Mouse (Mus musculus) small intestine, adult 2 months (tissue): ENCODE data around the gene Olah. TPM values are rescaled to one million over a fixed set of nuclear protein-coding genes. Genes with fewer than 3 reads are reported as not detected.

Experiments used
- H3K27ac ChIP-seq: fragments of 200-500 bp; 2 replicates; pipeline ENCODE4 v1.5.1; 2012; ENCODE audit warnings: low read depth, low read length, control low read depth, inconsistent platforms; ENCODE audit not compliant: insufficient read depth
- H3K27me3 ChIP-seq: fragments of 200-500 bp; 2 replicates; pipeline ENCODE4 v1.6.1; 2012; ENCODE audit warnings: mild to moderate bottlenecking, moderate library complexity, low read length, inconsistent platforms; ENCODE audit not compliant: control insufficient read depth, insufficient read depth
- H3K36me3 ChIP-seq: fragments of 200-500 bp; 2 replicates; pipeline ENCODE4 v1.6.1; 2012; ENCODE audit warnings: mild to moderate bottlenecking, low read length, control low read depth, inconsistent platforms; ENCODE audit not compliant: control insufficient read depth, insufficient read depth
- H3K4me1 ChIP-seq: fragments of 200-500 bp; 2 replicates; pipeline ENCODE4 v1.6.1; 2012; ENCODE audit warnings: low read length, inconsistent platforms, mixed read lengths; ENCODE audit not compliant: control insufficient read depth, insufficient read depth, insufficient read length
- H3K4me3 ChIP-seq: fragments of 200-500 bp; 2 replicates; pipeline ENCODE4 v1.5.1; 2012; ENCODE audit warnings: low read depth, mild to moderate bottlenecking, control low read depth, inconsistent platforms, low read length, moderate library complexity
- CTCF ChIP-seq: fragments of 200-500 bp; IDR thresholded peaks from 2 replicates; pipeline ENCODE4 v1.5.1; 2012; ENCODE audit warnings: low read depth, mild to moderate bottlenecking, control low read depth, inconsistent platforms, low read length, moderate library complexity, mixed read lengths; ENCODE audit not compliant: insufficient replicate concordance, insufficient read length; ENCODE audit errors: extremely low read depth
- POLR2A ChIP-seq: fragments of 200-500 bp; IDR thresholded peaks from 2 replicates; pipeline ENCODE4 v1.6.1; 2012; ENCODE audit warnings: low read depth, mild to moderate bottlenecking, control low read depth, inconsistent platforms, low read length, moderate library complexity
- WGBS: fragments of 180-500 bp; shearing (Covaris S2); methylation state at CpG from one replicate; pipeline ENCODE4 v1.1.7; 2018; 5-methylcytosine and 5-hydroxymethylcytosine counted together
- polyA plus RNA-seq: library from polyadenylated mRNA; depleted of rRNA; stranded (reverse); fragments of >200 nt; gene quantifications from 2 replicates; pipeline ENCODE4 v1.2.3, GENCODE M21; 2012

The Olah gene
- polyA plus RNA-seq, 1 experiment, result not detected

DNA sequence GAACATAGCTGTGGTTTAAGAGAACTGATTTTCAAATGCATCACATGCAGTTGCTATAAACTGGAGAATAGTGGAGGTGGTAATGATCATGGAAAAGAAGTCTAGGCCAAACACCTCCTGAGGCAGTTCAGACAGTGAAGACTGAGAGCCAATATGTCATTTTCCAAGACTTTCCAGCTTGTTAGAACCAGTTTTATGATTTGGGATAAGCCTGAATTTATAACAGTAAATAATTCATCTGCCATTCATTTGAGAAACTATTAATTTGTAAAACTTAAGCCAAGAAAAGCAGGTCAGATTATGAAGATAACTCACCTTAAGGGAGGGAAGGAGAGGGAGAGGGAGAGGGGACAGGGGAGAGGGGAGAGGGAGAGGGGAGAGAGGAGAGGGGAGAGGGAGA lies 43.9 kb downstream of the Olah start:
- TF ChIP-seq CTCF, result no peak
- TF ChIP-seq POLR2A, result no peak

DNA sequence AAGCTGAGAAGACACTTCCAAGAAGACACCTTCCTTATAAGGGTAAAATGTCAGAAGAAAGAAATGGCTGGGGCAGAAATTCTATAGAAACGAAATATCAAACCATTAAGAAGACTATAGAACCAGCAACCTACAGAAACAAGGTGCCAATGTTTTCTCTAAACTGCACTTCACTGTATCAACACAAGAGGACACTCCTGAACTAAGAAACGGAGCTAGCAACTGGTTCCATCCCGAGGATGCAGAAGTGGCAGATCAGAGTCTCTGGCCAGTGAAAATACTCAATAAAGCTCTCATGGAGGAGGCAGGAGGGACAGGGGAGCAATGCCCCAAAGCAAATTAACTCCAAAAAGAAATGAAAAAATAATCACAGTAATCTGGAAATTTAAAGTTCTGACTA lies 48.1 kb downstream of the Olah start:
- TF ChIP-seq POLR2A (no peak), CTCF (no peak)
- Histone ChIP-seq H3K4me1 (no peaks in the 10 kb centered on the region), H3K36me3 (no peaks in the 10 kb centered on the region), H3K4me3 (no peak overlapping the region), H3K27me3 (peaks cover 4% of the 10 kb centered on the region; the same call in 1 of the 2 replicates), H3K27ac (no peak overlapping the region)
- WGBS, result 10% methylated on average over 3 of the region's 3 CpGs

More for the DNA sequence above, 43.9 kb downstream of the Olah start:
- Histone ChIP-seq H3K27me3 (peaks cover 4% of the 10 kb centered on the region; the same call in 1 of the 2 replicates), H3K36me3 (no peaks in the 10 kb centered on the region), H3K4me3 (no peak overlapping the region), H3K27ac (no peak overlapping the region), H3K4me1 (no peaks in the 10 kb centered on the region)

DNA sequence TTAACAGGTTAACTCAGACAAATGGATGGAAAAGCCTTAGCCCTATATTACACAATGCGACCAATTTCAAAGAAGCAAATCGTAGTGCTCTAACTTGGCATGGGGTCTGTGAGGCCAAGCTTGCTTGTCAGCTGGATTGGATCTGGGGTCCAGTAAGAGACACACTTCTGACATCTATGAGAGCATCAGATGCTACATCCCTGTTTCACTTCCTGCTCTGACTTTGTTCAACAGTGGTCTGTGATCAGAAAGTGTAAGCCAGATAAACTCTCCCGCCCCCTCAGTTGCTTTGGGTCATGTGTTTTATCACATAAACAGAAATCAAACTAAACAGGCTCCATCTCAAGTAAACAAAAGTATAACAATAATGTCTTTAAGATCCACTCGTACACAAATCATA lies 48.6 kb downstream of the Olah start:
- Histone ChIP-seq H3K4me3 (no peak overlapping the region), H3K4me1 (no peaks in the 10 kb centered on the region), H3K36me3 (no peaks in the 10 kb centered on the region), H3K27me3 (peaks cover 4% of the 10 kb centered on the region; the same call in 1 of the 2 replicates), H3K27ac (no peak overlapping the region)
- 75% methylated on average over 4 of the region's 4 CpGs for WGBS
- TF ChIP-seq CTCF (no peak), POLR2A (no peak)

DNA sequence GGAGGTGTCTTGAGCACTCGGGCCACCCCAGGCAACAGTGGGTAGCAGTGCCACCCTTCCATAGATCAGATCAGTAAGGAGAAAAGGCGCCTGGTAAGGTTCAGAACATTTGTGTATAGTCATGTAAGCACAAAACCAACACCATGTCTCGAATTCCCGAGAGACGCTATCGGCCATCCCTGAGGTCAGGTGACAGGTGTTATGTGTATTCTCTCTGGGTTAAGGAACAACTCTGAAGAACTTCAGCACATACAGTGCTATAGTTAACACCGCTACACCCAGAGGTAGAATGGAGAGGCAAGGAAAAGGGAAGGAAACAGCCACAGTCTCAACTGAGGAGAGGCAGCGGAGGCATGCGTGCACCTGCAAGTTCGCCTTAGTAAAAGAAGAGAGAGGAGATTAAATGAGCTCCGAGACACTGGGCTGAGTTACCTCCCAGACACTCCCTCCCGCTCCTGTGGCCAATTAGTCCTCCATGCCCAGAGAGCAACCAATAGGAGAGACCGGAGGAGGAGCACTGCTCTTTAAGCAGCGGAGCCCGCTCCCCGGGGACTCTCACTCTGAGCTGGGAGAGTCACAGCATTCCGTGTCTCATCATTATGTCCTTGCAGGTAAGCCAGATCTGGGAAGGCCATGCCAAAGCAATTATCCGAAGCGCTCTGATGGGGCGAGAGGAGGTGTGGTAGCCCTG lies 61.3 kb downstream of the Olah start, which contains the start of gene Acbd7:
Gene Acbd7 (plus strand): TSS at position 558 of the 691 bp plus-strand sequence.
- no peaks in the 10 kb centered on the region for H3K27me3 ChIP-seq
- WGBS, result 2% methylated on average over 20 of the region's 20 CpGs
- TF ChIP-seq POLR2A, result no peak
- TF ChIP-seq CTCF, result no peak
- H3K4me3 ChIP-seq, result peak within 1 kb of the TSS; percentile 55
- peaks cover 4% of the 10 kb centered on the region; the same call in 1 of the 2 replicates for H3K4me1 ChIP-seq
- no peaks in the 10 kb centered on the region for H3K36me3 ChIP-seq
- H3K27ac ChIP-seq, result no peak within 1 kb of the TSS

DNA sequence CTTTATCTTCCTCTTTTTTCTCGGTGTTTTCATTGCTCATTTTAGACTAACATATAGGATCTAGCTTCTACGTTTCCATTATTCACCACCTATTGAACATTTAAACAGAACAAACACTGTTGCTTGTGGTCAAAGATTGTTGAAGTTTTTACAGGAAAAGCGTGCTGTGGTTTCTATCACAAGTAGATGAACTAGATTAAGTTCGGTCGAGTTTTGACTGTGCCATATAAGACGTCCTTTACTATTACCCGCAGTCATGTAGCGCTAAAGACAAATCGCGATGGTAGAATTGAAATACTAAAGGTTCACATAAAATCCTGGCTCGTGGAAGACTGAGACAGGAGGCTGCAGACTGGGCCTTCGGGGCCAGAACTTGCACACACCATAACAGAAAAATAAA lies 63.2 kb downstream of the Olah start:
- peaks cover 4% of the 10 kb centered on the region; the same call in 1 of the 2 replicates for H3K4me1 ChIP-seq
- no peak overlapping the region for H3K27ac ChIP-seq
- peaks cover 2% of the 10 kb centered on the region; the same call in 1 of the 2 replicates for H3K36me3 ChIP-seq
- H3K4me3 ChIP-seq, result no peak overlapping the region
- 87% methylated on average over 12 of the region's 12 CpGs for WGBS
- H3K27me3 ChIP-seq, result no peaks in the 10 kb centered on the region
- no peak for TF ChIP-seq CTCF
- no peak for TF ChIP-seq POLR2A

DNA sequence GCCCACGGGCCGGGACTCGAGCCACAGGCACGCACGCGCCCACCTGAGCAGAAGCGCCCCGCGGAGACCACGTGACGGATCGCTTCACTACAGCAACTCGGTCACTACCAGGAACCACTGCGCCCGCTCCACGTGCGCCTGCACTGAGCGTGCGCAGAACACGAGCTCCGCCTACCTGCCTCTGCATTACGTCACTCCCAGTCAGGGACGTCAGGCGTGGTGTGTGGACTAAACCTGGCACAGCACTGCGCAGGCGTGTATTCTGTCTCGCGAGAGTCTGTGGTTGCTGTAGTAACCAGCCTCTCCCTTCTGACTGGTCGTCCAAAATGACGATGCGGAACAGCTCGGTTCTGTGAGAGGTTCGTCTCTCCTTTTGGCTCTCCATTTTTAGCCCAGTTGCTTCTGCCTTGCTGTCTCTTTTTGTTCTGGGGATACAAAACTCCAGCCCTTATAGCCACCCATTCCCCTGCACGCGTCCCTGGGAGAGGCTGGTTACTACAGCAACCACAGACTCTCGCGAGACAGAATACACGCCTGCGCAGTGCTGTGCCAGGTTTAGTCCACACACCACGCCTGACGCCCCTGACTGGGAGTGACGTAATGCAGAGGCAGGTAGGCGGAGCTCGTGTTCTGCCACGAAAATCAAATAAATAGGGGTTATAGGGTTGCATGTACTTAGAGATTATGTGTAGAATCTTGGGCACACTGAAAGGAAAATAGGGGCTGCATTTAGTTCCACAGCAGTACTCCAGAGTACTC lies 64.3 kb downstream of the Olah start, which contains the start of gene Rpp38:
Gene Rpp38 (minus strand): TSS at position 160 of the 759 bp plus-strand sequence.
- Histone ChIP-seq H3K27me3 (no peaks in the 10 kb centered on the region), H3K4me1 (peaks cover 4% of the 10 kb centered on the region; the same call in 1 of the 2 replicates), H3K4me3 (peak within 1 kb of the TSS; percentile 74), H3K27ac (peak within 1 kb of the TSS; percentile 26; the same call in 1 of the 2 replicates), H3K36me3 (peaks cover 6% of the 10 kb centered on the region)
- TF ChIP-seq POLR2A, result no peak
- no peak for TF ChIP-seq CTCF
- WGBS, result under 1% methylated on average over 45 of the region's 45 CpGs

DNA sequence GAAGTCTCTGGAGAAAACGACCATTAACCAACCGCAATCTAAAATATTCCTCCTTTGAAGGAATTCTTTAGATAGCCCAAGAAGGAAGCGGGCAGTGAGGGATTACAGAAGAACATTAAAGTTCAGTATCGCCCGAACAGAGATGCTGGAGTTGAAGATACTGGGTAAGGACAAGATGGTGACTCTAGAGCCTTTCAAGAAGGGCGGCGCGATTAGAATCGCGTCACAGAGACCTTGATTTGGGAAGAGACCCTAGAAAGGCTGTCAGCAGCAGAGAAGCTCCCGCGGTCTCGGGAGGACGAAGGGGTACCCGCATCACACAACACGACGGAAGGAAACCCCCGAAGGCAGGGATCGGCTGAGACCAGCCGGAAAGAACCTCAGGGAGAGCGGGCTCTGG lies 65.0 kb downstream of the Olah start:
- H3K36me3 ChIP-seq, result peaks cover 6% of the 10 kb centered on the region
- H3K4me3 ChIP-seq, result peak overlapping the region; percentile 74
- peak overlapping the region; percentile 3; the same call in 1 of the 2 replicates for H3K27ac ChIP-seq
- WGBS, result 1% methylated on average over 21 of the region's 21 CpGs
- no peaks in the 10 kb centered on the region for H3K27me3 ChIP-seq
- peaks cover 4% of the 10 kb centered on the region; the same call in 1 of the 2 replicates for H3K4me1 ChIP-seq
- TF ChIP-seq CTCF, result no peak
- TF ChIP-seq POLR2A, result no peak
